Mouse (Mus musculus): ENCODE data around the gene Gm3259. TPM values are rescaled to one million over a fixed set of nuclear protein-coding genes. Genes with fewer than 3 reads are reported as not detected.

Gm3259 gene
- not detected for total RNA-seq (2023)

GRCm38 (mm10) chr5:95305611-95306010 lies at the start of gene Gm3259:
Gene Gm3259 (plus strand): TSS chr5:95305911.

GRCm38 (mm10) chr5:95272668-95273067 lies 33.0 kb upstream of the Gm3259 start, which contains the start of gene Gm10424:
Gene Gm10424 (minus strand): TSS chr5:95272768.

Other genes starting within 250 kb of the Gm3259 start
- gene Gm7942, start 199.0 kb upstream of the Gm3259 start, total RNA-seq (2023) = not detected
- gene Gm16513, start 123.3 kb upstream of the Gm3259 start, total RNA-seq (2023) = not detected
- gene Gm10424, start 33.1 kb upstream of the Gm3259 start, total RNA-seq (2023) = not detected
- not detected for gene D5Ertd577e, start 150.9 kb downstream of the Gm3259 start, total RNA-seq (2023)
- not detected for gene Gm3286, start 204.8 kb downstream of the Gm3259 start, total RNA-seq (2023)